Mouse (Mus musculus) 416B (cell line): ENCODE measurements around the gene Qrich2.

Experiments used
- DNase-seq: peaks from one replicate; pipeline ENCODE4 v3.0.0; 2011; ENCODE audit warnings: low read depth

Qrich2 gene

GRCm38 (mm10) chr11:116443935-116444334 is 22.1 kb downstream of the Qrich2 start:
- no peak for DNase-seq

DNA sequence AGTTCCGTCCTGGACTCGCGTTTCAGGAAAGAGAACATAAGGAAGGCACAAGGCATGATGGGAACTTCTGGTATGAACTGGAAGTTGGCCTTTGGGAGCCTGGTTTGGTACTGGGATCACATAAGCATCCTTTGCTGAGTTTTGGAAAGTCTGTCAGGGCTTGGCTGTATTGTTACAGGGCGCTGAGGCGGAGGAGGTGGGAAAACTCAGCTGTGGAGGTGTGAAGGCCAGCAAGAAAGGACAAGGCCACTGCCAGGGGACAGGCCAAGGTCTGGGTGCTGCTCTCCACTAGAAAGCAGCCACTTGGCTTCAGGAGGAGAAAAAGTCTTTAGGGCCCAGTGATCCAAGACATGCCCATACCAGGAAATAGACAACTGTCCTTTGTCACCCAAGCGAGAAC is 22.7 kb downstream of the Qrich2 start:
- DNase-seq: no peak

DNA sequence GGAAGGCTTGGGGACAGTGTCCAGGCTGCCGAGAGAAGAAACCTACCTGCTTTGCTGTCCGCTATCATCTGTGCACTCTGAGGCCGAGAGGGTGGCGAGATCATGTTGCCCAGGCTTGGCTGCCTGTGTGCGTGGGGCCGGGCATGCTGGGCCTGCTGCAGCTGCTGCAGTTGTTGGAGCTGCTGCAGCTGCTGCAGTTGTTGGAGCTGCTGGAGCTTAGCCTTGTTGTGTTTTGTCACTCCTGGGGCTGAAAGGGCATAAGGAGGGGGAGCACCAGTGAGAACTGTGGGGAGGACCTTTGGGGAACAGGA is 23.2 kb downstream of the Qrich2 start:
- no peak for DNase-seq

DNA sequence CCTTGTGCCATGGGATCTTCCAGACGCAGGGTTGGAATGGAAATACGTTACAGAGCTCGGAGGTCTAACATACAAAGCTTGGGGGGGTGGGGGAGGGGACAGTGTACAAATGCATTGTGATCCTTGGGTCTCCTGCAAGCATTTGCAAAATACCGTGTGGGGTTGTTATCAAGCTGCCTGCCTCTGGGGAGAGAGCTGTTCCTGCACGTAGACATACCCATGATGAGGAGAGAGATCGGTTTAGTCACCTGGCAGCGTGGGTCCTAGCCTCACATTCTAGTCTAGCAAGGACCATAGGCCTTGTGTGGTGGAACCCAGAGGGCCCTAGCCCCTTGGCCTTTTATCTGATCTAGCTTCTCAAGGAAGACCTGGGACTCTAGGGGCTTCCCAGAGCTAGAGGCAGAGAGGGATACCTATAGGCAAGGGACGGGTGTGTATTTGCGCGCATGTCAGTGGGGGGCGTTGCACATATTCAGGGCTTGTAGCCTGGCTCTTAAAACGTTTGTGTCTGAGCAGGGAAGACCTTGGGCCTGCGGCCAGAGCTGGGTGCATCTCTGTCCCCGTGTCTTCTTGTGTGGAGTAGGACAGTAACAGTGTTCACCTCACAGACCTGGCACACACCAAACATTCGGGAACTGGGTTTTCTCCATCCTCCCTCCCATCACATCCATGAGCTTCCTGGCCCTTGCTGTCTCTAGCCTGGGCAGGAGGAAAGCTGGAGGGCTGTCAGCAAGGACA is 23.7 kb downstream of the Qrich2 start:
- DNase-seq: no peak

GRCm38 (mm10) chr11:116440408-116441068 is 25.5 kb downstream of the Qrich2 start:
- DNase-seq: no peak

- DNase-seq: no peak
Observed at GRCm38 (mm10) chr11:116439269-116440240, 26.5 kb downstream of the Qrich2 start.

- no peak for DNase-seq
Observed at GRCm38 (mm10) chr11:116437541-116437940, 28.5 kb downstream of the Qrich2 start.

GRCm38 (mm10) chr11:116436725-116437331 is 29.2 kb downstream of the Qrich2 start:
- DNase-seq: peak; percentile 88

DNA sequence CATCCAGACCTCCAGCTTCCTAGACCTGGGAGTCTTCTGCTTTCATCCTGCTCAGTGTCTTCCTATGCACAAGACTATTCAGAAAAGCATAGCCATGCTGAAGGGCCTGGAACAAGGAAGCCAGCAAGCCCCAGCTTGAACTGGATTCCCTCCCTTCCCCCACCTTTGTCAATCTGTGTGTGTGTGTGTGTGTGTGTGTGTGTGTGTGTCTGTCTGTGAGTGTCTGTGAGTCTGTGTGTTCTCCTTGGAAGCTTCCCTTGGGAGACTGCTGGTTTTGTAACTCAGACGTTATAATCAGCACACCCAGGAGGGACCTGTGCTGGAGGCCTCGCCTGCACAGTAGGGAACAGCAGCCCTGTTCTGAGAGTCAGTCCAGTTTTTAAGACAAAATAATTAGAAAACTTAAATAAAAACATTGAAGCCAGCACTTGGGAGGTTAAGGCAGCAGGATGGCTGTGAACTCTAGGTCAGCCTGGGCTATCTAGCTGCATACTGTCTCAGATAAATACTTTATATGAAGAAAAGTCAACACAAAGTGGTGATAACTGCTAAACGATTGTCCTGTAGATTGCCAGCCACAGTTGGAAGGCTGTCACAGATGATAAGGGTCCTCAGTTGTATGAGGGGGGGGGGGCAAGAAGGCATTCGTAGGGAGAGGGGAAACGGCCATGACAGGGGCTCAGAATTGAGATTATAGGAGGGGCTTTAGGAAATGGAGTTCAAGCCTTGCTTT is 29.9 kb downstream of the Qrich2 start:
- DNase-seq: peak; percentile 31

GRCm38 (mm10) chr11:116434967-116435752 is 30.9 kb downstream of the Qrich2 start:
- peak; percentile 49 for DNase-seq

GRCm38 (mm10) chr11:116434287-116434966 is 31.6 kb downstream of the Qrich2 start:
- peak; percentile 52 for DNase-seq

DNA sequence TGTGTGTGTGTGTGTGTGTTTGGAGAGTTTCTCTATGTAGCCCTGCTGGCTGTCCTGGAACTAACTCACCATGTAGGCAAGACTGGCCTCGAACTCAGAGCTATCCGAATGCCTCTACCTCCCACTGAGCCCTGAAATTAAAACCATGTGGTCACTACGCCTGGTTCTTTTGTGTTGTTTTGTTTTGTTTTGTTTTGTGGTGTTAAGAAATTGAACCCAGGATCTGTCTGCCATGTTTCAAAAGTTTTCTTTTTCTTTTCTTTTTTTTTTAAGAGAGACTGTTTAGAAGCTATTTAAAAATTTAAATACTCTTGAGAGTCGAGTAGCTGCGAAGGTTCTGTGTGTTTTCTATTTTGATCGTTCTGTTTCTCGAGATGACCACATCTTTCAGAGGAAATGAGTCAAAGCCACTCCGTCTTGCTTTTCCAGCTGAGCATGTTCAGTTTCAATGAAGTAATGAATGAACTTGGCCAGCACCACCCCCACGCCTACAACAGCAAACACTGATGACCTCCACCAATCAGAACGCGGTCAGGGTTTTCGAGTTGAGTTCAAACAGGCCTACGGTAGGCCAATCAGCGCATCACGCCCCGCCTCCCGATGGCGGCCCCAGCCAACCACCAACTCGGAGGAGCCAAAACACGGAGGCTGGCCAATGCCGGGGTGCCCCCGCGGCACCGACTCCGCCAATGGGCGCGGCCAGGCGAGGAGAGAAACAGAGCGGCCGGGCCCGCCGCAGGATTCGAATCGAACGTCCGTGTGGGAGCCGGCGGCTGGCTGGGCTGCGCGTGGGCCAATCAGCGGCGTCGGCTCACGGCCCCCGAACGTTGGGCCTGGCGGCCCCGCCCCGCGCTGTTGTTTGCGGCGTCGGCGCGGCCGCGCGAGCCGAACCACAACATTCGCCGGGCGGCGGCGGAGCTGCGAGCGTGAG is 32.4 kb downstream of the Qrich2 start, which contains the start of gene Ubald2:
Gene Ubald2 (plus strand): TSS at position 739 of the 931 bp plus-strand sequence.
- peak; percentile 100 for DNase-seq

DNA sequence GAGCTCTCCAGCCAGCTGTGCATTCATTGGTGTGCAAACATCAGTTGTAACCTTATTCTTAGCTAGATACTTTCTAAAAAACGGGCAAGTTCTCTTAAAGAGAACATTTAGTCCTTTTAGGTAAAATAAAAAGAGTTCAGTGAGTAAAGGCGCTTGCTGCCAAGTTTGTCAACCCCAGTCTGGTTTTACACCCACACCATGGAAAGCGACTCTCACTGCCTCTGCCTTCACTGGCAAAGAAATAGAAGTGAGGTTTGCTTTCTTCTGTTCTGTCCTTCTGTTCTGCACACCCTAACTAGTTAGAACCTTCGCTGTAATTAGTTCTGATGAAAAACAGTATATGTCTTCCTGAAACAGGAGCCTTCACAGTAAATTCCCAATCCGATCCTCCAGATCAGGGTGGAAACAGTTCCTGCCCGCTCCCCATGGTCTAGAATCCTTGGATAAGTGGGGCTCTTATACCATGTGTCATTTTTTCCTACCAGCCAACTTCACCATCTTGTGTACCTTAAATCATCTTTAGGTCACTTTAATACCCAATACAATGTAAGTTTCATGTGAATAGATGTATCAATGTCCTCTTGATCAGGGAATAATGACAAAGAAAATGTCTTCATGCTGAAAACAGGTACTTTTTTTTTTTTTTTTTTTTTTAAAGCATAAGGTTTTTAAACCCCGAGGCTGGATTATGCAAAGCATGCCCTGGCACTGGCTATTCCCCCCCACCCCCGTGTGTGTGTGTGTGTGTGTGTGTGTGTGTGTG is 33.3 kb downstream of the Qrich2 start:
- DNase-seq: no peak

DNA sequence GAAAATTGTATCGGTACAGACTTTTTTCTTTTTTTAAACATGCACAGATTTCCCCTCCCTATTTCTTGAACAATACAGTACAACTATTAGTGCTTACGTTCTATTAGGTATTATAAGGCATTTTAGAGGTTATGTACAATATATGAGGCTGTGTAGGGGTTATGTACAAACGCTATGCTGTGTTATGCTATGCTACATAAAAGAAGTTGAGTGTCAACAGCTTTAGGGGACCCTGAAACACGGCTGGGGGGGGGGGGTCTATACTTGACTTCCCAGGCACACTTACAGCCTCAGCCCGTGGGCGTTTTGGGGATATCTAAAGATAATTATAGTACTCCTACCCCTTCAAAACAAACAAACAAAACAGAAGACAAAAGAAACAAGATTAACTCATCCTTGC is 33.9 kb downstream of the Qrich2 start:
- no peak for DNase-seq

DNA sequence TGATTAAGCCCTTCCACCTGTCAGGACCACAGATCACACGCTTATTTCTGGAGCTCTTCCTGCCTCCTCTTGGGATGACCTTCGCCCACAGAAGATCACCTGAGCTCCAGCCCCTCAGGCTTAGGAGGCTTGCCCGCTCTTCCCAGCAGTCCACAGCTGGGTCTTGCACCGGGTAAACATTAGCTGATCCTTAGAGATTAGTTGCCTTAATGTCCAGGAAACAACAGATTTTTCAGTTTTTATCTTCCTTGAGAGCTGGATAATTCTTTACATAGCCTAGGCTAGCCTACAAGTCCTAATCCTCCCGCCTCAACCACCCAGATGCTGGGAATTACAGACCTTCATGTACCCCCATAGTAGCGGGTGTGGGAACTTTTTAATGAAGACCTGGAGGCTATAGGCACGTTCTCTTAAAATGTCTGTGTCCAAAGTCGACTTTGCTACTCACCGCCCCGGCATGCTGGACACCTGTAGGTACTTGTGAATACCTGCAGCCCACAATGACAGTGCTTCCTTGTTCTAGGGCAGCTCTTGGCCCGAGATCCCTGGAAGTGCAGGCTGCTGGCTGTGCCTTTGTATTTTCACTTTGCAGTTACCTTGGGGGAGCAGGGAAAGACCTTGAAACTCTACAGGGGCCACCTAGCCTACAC is 34.5 kb downstream of the Qrich2 start:
- DNase-seq: no peak

GRCm38 (mm10) chr11:116430723-116431427 is 35.2 kb downstream of the Qrich2 start:
- DNase-seq: no peak
